Mouse (Mus musculus): ENCODE measurements at regions not wholly inside any gene's neighbourhood (a gene's known extent, or its start where the extent isn't known, plus 50 kb on each side); places are given as distances from the start of the nearest gene placed in this dataset.
"Not testable (repeated sequence)": the region's sequence is repeated elsewhere in the genome, so short reads cannot be mapped to it uniquely, and the experiment has no call there.

GRCm38 (mm10) chr13:12940911-12941310, 64.3 kb downstream of the Prl2c2 start:
- in situ Hi-C loops (cut with MboI, MseI), result not testable (repeated sequence)

GRCm38 (mm10) chr13:12935103-12935502, 70.1 kb downstream of the Prl2c2 start:
- in situ Hi-C loops (cut with MboI, MseI), result not testable (repeated sequence)

DNA sequence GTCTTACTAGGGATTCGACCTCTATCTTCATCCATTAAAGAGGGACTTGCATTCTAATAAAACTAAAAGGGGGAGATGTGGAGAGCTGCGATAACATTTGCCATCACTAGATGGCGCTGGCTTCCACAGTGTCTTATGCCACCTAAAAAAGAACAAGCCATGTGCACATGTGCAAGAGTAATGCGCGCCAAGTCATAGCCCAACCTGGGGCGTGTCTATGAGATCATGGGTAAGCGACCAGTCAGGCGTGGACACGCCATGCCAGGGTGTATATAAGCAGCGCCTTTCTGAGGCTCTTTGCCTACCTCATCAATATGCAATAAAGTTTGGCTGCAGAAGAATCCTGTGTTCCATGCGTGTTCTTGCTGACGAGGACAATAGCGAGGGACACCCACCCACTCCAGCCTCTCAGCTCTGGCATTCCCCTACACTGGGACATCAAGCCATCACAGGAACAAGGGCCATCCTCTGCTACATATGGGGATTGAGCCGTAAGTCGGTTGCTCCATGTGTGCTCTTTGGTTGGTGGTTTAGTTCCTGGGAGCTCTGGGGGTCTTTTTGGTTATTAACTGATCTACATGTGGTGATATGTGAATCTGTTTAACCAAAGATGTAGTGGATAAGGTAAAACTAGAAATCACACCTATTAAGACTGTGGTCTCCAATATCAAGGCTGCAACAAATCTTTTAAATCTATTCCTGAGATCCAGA, 73.1 kb downstream of the Prl2c2 start:
- in situ Hi-C loops (cut with MboI, MseI), result loop anchor here (5.0 kb wide), 1 partner anchor 305 kb away; no protein-coding TSS in a partner anchor

GRCm38 (mm10) chr13:12930566-12930965, 74.6 kb downstream of the Prl2c2 start:
- in situ Hi-C loops (cut with MboI, MseI), result loop anchor here (5.0 kb wide), 1 partner anchor 307 kb away; no protein-coding TSS in a partner anchor

DNA sequence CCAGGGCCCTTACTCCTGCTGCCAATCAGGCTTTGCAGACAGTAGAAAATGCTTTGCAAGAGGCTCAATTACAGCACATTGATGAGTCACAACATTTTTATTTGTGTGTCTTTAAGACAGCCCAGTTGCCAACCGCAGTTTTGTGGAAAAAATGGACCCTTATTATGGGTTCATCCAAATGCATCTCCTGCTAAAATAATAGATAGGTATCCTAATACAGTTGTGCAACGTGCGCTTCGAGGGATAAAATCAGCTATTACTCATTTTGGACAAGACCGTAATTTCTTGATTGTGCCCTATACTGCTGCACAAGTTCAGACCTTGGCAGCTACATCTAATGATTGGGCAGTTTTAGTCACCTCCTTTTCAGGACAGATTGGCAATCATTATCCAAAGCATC, 75.4 kb downstream of the Prl2c2 start:
- in situ Hi-C loops (cut with MboI, MseI), result loop anchor here (5.0 to 10.0 kb wide), 3 partner anchors 37 to 307 kb away; no protein-coding TSS in a partner anchor

DNA sequence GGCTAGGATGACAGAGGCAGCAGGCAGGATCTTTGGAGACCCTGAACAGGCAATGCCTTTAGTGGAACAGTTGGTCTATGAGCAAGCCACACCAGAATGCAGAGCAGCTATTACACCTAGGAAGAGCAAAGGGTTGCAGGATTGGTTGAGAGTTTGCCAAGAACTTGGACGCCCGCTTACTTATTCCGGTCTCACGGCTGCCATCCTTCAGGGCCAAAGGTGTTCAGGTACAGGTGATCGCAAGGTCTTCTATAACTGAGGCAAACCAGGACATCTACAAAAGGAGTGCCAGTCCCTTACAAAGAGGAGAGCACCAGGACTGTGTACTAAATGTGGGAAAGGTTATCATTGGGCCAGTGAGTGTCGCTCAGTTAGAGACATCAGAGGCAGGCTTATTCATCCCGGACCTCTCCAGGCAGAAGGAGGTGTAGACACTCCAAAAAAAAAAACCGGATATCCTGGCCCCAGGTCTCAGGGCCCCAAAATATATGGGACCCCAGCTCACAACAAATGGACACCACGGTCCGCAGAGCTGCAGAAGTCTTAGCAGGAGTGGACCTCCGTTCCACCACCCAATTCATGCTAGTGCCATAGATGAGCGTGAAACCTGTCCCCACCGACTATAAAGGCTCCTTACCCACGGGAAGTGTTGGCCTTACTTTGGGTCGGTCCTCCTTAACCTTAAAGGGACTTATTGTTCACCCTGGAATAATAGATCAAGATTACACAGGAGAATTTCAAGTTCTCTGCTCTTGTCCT, 77.4 kb downstream of the Prl2c2 start:
- in situ Hi-C loops (cut with MboI, MseI), result loop anchor here (5.0 to 10.0 kb wide), 2 partner anchors 40 to 183 kb away; no protein-coding TSS in a partner anchor

GRCm38 (mm10) chr13:12925604-12926003, 79.6 kb downstream of the Prl2c2 start:
- in situ Hi-C loops (cut with MboI, MseI), result loop anchor here (5.0 to 10.0 kb wide), 2 partner anchors 42 to 181 kb away; no protein-coding TSS in a partner anchor

GRCm38 (mm10) chr13:12912902-12913301, 92.3 kb downstream of the Prl2c2 start:
- in situ Hi-C loops (cut with MboI, MseI), result loop anchor here (5.0 kb wide), 1 partner anchor 309 kb away; no protein-coding TSS in a partner anchor

DNA sequence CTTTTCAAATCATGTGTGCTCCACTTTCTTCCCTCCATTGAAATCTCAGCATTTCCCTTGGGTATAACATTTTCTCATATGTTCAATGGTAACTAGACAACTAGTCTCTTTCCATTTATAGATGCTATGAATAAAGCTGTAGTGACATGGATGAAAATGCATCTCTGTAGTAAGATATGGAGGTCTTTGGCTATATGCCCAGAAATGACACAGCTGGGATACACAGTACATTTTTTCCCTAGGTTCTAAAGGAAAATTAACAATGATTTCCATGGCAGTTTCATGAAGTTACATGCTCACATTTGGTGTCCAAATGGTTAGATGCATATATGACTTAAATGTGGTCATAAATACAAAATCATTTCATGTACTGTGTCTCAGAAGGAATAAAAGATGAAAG, 99.0 kb downstream of the Prl2c2 start:
- in situ Hi-C loops (cut with MboI, MseI), result no loop called here

GRCm38 (mm10) chr13:12889631-12890030, 89.8 kb upstream of the Prl2c3 start:
- in situ Hi-C loops (cut with MboI, MseI), result not testable (repeated sequence)

DNA sequence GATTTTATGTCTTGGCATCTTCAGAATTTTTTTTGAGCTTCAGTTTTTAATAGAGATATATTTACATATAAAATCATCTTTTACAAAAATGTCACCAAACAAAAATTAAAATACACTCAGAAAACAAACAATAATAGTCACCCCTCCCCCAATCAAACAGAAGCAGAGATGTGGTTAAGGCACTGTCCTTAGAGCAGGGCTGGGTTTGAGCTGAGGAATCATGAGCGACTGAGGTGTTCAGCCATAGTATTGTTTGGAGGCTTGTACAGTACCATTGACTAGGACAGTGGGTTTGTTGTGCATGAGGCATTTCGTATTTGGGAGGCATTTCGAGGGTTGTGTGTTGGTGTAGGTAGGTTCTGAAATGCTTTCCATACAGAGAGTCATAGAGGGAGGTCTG, 79.6 kb upstream of the Prl2c3 start:
- in situ Hi-C loops (cut with MboI, MseI), result not testable (repeated sequence)

DNA sequence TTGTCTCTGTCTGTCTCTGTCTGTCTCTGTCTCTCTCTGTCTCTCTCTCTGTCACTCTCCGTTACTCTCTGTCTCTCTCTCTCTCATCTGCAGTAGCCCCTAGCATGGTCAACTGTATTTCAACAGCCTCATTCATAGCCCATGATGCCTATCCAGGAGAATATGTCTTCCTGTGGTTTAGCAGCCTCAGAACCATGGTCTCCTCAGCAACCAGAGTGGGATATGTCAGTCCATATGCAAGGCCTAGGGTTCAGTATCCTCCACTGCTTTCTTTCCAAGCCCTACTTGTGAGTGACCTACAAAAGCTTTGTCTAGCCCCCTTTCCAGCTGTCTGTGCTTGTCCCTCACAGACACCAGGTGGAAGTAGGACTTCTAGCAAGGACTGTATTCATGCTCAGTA, 65.1 kb upstream of the Prl2c3 start:
- in situ Hi-C loops (cut with MboI, MseI), result not testable (repeated sequence)

- in situ Hi-C loops (cut with MboI, MseI), result no loop called here
These were observed 64.4 kb upstream of the Prl2c3 start for GRCm38 (mm10) chr13:12864263-12864662.

DNA sequence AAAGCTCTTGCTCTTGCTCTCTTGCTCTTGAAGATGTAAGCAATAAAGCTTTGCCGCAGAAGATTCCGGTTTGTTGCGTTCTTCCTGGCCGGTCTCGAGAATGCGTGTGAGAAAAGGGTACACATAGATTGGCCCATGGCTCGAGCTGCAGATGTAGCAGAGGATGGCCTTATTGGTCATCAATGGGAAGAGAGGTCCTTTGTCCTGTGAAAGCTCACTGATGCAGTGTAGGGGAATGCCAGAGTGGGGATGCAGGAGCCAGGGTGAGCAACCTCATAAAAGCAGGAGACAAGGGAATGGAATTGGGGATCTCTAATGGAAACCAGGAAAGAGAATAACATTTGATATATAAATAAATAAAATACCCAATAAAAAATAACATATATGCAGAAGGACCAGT, 63.7 kb upstream of the Prl2c3 start:
- in situ Hi-C loops (cut with MboI, MseI), result not testable (repeated sequence)

GRCm38 (mm10) chr13:12860954-12861353, 61.1 kb upstream of the Prl2c3 start:
- in situ Hi-C loops (cut with MboI, MseI), result not testable (repeated sequence)

GRCm38 (mm10) chr13:12859930-12860329, 60.1 kb upstream of the Prl2c3 start:
- in situ Hi-C loops (cut with MboI, MseI), result loop anchor here (5.0 kb wide), 1 partner anchor 217 kb away; no protein-coding TSS in a partner anchor
